Mouse (Mus musculus) MEL (cell line): ENCODE data around the gene Ano2. TPM values are rescaled to one million over a fixed set of nuclear protein-coding genes. Genes with fewer than 3 reads are reported as not detected.

Experiments
- DNase-seq: peaks from one replicate; pipeline ENCODE4 v3.0.0; 2011; ENCODE audit warnings: low read depth, low spot score
- H3K27ac ChIP-seq: 2 replicates; pipeline ENCODE4 v1.5.1; 2012; ENCODE audit warnings: low read depth, mild to moderate bottlenecking, control low read depth, low read length, moderate library complexity; ENCODE audit not compliant: control insufficient read depth
- H3K27me3 ChIP-seq, 2 experiments: fragments of 150-350 bp in 1 of 2; sonication (generic) in 1 of 2; 2 replicates each; pipeline ENCODE4 v1.6.1; 2012; ENCODE audit warnings: low read length in 2 of 2, mild to moderate bottlenecking in 2 of 2, improper control_type of control experiment in 1 of 2, moderate library complexity in 1 of 2; ENCODE audit not compliant: insufficient read depth in 2 of 2, control insufficient read depth in 1 of 2
- H3K36me3 ChIP-seq, 2 experiments: 2 replicates each; pipeline ENCODE4 v1.6.1; 2012 to 2014; ENCODE audit warnings: low read length in 2 of 2, improper control_type of control experiment in 1 of 2, inconsistent platforms in 1 of 2, mild to moderate bottlenecking in 1 of 2; ENCODE audit not compliant: insufficient read depth in 2 of 2, control insufficient read depth in 1 of 2
- H3K4me1 ChIP-seq, 2 experiments: fragments of 150-350 bp in 1 of 2; sonication (generic) in 1 of 2; 2 replicates each; pipeline ENCODE4 v1.6.1; 2012; ENCODE audit warnings: low read length in 2 of 2, improper control_type of control experiment in 1 of 2, mild to moderate bottlenecking in 1 of 2; ENCODE audit not compliant: insufficient read depth in 2 of 2, control insufficient read depth in 1 of 2
- H3K4me3 ChIP-seq, 2 experiments: fragments of 150-350 bp in 1 of 2; sonication (generic) in 1 of 2; 2 replicates each; pipeline ENCODE4 v1.5.1; 2012; ENCODE audit warnings: low read depth in 2 of 2, low read length in 2 of 2, mild to moderate bottlenecking in 2 of 2, moderate library complexity in 2 of 2, control low read depth in 1 of 2, improper control_type of control experiment in 1 of 2; ENCODE audit not compliant: control insufficient read depth in 1 of 2, insufficient read depth in 1 of 2
- H3K79me2 ChIP-seq: 2 replicates; pipeline ENCODE4 v1.6.1; 2012; ENCODE audit warnings: mild to moderate bottlenecking, low read length, moderate library complexity; ENCODE audit not compliant: control insufficient read depth, poor library complexity, insufficient read depth
- H3K9ac ChIP-seq: 2 replicates; pipeline ENCODE4 v1.6.1; 2012; ENCODE audit warnings: low read depth, mild to moderate bottlenecking, control low read depth, low read length, moderate library complexity; ENCODE audit not compliant: control insufficient read depth, poor library complexity, severe bottlenecking
- H3K9me3 ChIP-seq: fragments of 150-350 bp; sonication (generic); replicated peaks from 2 replicates; pipeline ENCODE4 v1.6.1; 2012; ENCODE audit warnings: mild to moderate bottlenecking, low read length, improper control_type of control experiment, moderate library complexity; ENCODE audit not compliant: insufficient read depth
- BHLHE40 ChIP-seq: IDR thresholded peaks from 2 replicates; pipeline ENCODE4 v1.6.1; 2012; ENCODE audit warnings: low read depth, mild to moderate bottlenecking, inconsistent platforms, low read length, improper control_type of control experiment, borderline replicate concordance
- CHD1 ChIP-seq: IDR thresholded peaks from 2 replicates; pipeline ENCODE4 v1.6.1; 2012; ENCODE audit warnings: low read depth, mild to moderate bottlenecking, inconsistent platforms, low read length, improper control_type of control experiment
- CTCF ChIP-seq, 3 experiments: IDR thresholded peaks in 2 of 3; conservative IDR thresholded peaks in 1 of 3; 2 replicates each; pipeline ENCODE4 v1.5.1; 2011 to 2012; ENCODE audit warnings: low read length in 3 of 3, low read depth in 2 of 3, mild to moderate bottlenecking in 2 of 3, improper control_type of control experiment in 1 of 3, inconsistent platforms in 1 of 3, mixed read lengths in 1 of 3, moderate library complexity in 1 of 3; ENCODE audit not compliant: control insufficient read depth in 1 of 3, insufficient read depth in 1 of 3, poor library complexity in 1 of 3, severe bottlenecking in 1 of 3
- EP300 ChIP-seq, 2 experiments: IDR thresholded peaks; 2 replicates each; pipeline ENCODE4 v1.6.1; 2011; ENCODE audit warnings: improper control_type of control experiment in 2 of 2, low read length in 2 of 2, low read depth in 1 of 2, mild to moderate bottlenecking in 1 of 2
- ETS1 ChIP-seq: IDR thresholded peaks from 2 replicates; pipeline ENCODE4 v1.6.1; 2012; ENCODE audit warnings: low read depth, mild to moderate bottlenecking, inconsistent platforms, low read length, improper control_type of control experiment, moderate library complexity
- GABPA ChIP-seq: IDR thresholded peaks from 2 replicates; pipeline ENCODE4 v1.6.1; 2012; ENCODE audit warnings: low read depth, mild to moderate bottlenecking, inconsistent platforms, low read length, improper control_type of control experiment, moderate library complexity
- GATA1 ChIP-seq: IDR thresholded peaks from 2 replicates; pipeline ENCODE4 v1.6.1; 2011; ENCODE audit warnings: low read depth, low read length, improper control_type of control experiment
- JUND ChIP-seq: IDR thresholded peaks from 2 replicates; pipeline ENCODE4 v1.6.1; 2011; ENCODE audit warnings: low read depth, mild to moderate bottlenecking, improper control_type of control experiment, low read length
- KAT2A ChIP-seq: conservative IDR thresholded peaks from 2 replicates; pipeline ENCODE4 v1.6.1; 2012; ENCODE audit warnings: low read depth, low read length, improper control_type of control experiment, inconsistent platforms
- MAX ChIP-seq: IDR thresholded peaks from 2 replicates; pipeline ENCODE4 v1.6.1; 2011; ENCODE audit warnings: low read length, improper control_type of control experiment
- MXI1 ChIP-seq: IDR thresholded peaks from 2 replicates; pipeline ENCODE4 v1.6.1; 2011; ENCODE audit warnings: mild to moderate bottlenecking, low read depth, low read length, improper control_type of control experiment
- NELFE ChIP-seq: IDR thresholded peaks from 2 replicates; pipeline ENCODE4 v1.6.1; 2011; ENCODE audit warnings: low read depth, low read length, improper control_type of control experiment
- POLR2AphosphoS2 ChIP-seq: IDR thresholded peaks from 2 replicates; pipeline ENCODE4 v1.6.1; 2011; ENCODE audit warnings: low read length, improper control_type of control experiment
- POLR2AphosphoS5 ChIP-seq: IDR thresholded peaks from 2 replicates; pipeline ENCODE4 v1.6.1; 2012; ENCODE audit warnings: low read depth, borderline replicate concordance, mild to moderate bottlenecking, inconsistent platforms, low read length, moderate library complexity, mixed read lengths
- RAD21 ChIP-seq: IDR thresholded peaks from 2 replicates; pipeline ENCODE4 v1.6.1; 2011; ENCODE audit warnings: mild to moderate bottlenecking, low read depth, low read length, improper control_type of control experiment
- SMC3 ChIP-seq: IDR thresholded peaks from 2 replicates; pipeline ENCODE4 v1.6.1; 2011; ENCODE audit warnings: low read depth, low read length, improper control_type of control experiment
- USF1 ChIP-seq: IDR thresholded peaks from 2 replicates; pipeline ENCODE4 v1.6.1; 2014; ENCODE audit warnings: low read depth, mild to moderate bottlenecking, inconsistent platforms, low read length, improper control_type of control experiment, moderate library complexity
- USF2 ChIP-seq, 2 experiments: IDR thresholded peaks; 2 replicates each; pipeline ENCODE4 v1.6.1; 2011 to 2012; ENCODE audit warnings: improper control_type of control experiment in 2 of 2, low read length in 2 of 2, borderline replicate concordance in 1 of 2, inconsistent platforms in 1 of 2, low read depth in 1 of 2, mild to moderate bottlenecking in 1 of 2; ENCODE audit not compliant: insufficient read depth in 1 of 2
- ZNF384 ChIP-seq: IDR thresholded peaks from 2 replicates; pipeline ENCODE4 v1.6.1; 2012; ENCODE audit warnings: low read depth, mild to moderate bottlenecking, inconsistent platforms, low read length, improper control_type of control experiment
- polyA plus RNA-seq, 2 experiments: library from polyadenylated mRNA; stranded (reverse) in 1 of 2; unstranded in 1 of 2; fragments of >175 nt in 1 of 2; fragments of >200 nt in 1 of 2; gene quantifications; 2 replicates each; pipeline versions ENCODE4 v1.2.1 to v1.2.4; 2012; ENCODE audit warnings: low replicate concordance in 2 of 2, low read depth in 1 of 2; ENCODE audit not compliant: insufficient read length in 2 of 2, insufficient read depth in 1 of 2, missing spikeins in 1 of 2
- total RNA-seq: library from RNA; depleted of rRNA; stranded (reverse); fragments of 300-350 nt; gene quantifications from 2 replicates; pipeline ENCODE4 v1.2.3, GENCODE M21; 2012

Gene Ano2
- total and polyA plus RNA-seq, 3 experiments, result not detected

- H3K27me3 ChIP-seq, result no peaks in the 10 kb centered on the region
These were observed 2.2 kb upstream of the Ano2 start for GRCm38 (mm10) chr6:125687986-125688385.

GRCm38 (mm10) chr6:125701146-125701545 is 10.9 kb downstream of the Ano2 start:
- no peak overlapping the region for H3K9ac ChIP-seq
- no peak overlapping the region for H3K4me3 ChIP-seq
- no peaks in the 10 kb centered on the region for H3K79me2 ChIP-seq
- H3K36me3 ChIP-seq, result no peaks in the 10 kb centered on the region
- H3K4me1 ChIP-seq, result no peaks in the 10 kb centered on the region
- DNase-seq, result no peak
- no peaks in the 10 kb centered on the region for H3K27me3 ChIP-seq
- no peaks in the 10 kb centered on the region for H3K9me3 ChIP-seq
- H3K27ac ChIP-seq, result no peak overlapping the region
- no peak for TF ChIP-seq NELFE
- no peak for TF ChIP-seq POLR2AphosphoS2
- no peak for TF ChIP-seq RAD21
- no peak for TF ChIP-seq ETS1
- no peak for TF ChIP-seq USF2 (IDR thresholded peaks at IDR 0.05; ENCODE audit: borderline replicate concordance in 1 of 2, insufficient read depth in 1 of 2, low read depth in 1 of 2, low read length in 2 of 2)
- TF ChIP-seq ZNF384, result no peak
- no peak for TF ChIP-seq JUND
- TF ChIP-seq CTCF (IDR thresholded peaks at IDR 0.05 in 2 of 3, conservative IDR thresholded peaks at IDR 0.05 in 1 of 3; ENCODE audit: control insufficient read depth in 1 of 3, insufficient read depth in 1 of 3, low read depth in 2 of 3, low read length in 3 of 3, poor library complexity in 1 of 3, severe bottlenecking in 1 of 3), result no peak
- TF ChIP-seq KAT2A, result no peak
- TF ChIP-seq POLR2AphosphoS5, result no peak
- no peak for TF ChIP-seq SMC3
- no peak for TF ChIP-seq USF1
- TF ChIP-seq, all 39 proteins: peak for 0

More at GRCm38 (mm10) chr6:125687986-125688385, 2.2 kb upstream of the Ano2 start:
- H3K4me3 ChIP-seq, result no peak overlapping the region
- H3K9ac ChIP-seq, result no peak overlapping the region
- H3K27ac ChIP-seq, result no peak overlapping the region
- TF ChIP-seq GABPA (no peak), EP300 (IDR thresholded peaks at IDR 0.05; ENCODE audit: low read depth in 1 of 2, low read length in 2 of 2) (no peak), RAD21 (no peak), POLR2AphosphoS5 (no peak), ETS1 (no peak), CHD1 (no peak)
- no peaks in the 10 kb centered on the region for H3K9me3 ChIP-seq
- DNase-seq, result no peak
- no peaks in the 10 kb centered on the region for H3K36me3 ChIP-seq
- no peaks in the 10 kb centered on the region for H3K79me2 ChIP-seq
- H3K4me1 ChIP-seq, result no peaks in the 10 kb centered on the region

- Histone ChIP-seq H3K36me3 (no peaks in the 10 kb centered on the region), H3K79me2 (no peaks in the 10 kb centered on the region), H3K4me3 (no peak overlapping the region), H3K9ac (no peak overlapping the region), H3K27ac (no peak overlapping the region), H3K4me1 (no peaks in the 10 kb centered on the region), H3K9me3 (no peaks in the 10 kb centered on the region), H3K27me3 (no peaks in the 10 kb centered on the region)
- no peak for DNase-seq
- TF ChIP-seq CTCF (IDR thresholded peaks at IDR 0.05 in 2 of 3, conservative IDR thresholded peaks at IDR 0.05 in 1 of 3; ENCODE audit: control insufficient read depth in 1 of 3, insufficient read depth in 1 of 3, low read depth in 2 of 3, low read length in 3 of 3, poor library complexity in 1 of 3, severe bottlenecking in 1 of 3) (no peak), USF1 (no peak), POLR2AphosphoS2 (no peak), MAX (no peak), GATA1 (no peak), MXI1 (no peak), BHLHE40 (no peak)
These were observed 21.0 kb downstream of the Ano2 start for GRCm38 (mm10) chr6:125711261-125711660.
